Mouse (Mus musculus) kidney, postnatal 0 days (tissue): ENCODE data around the gene Tmed9. TPM values are rescaled to one million over a fixed set of nuclear protein-coding genes. Genes with fewer than 3 reads are reported as not detected.

Experiments
- ATAC-seq: fragments of 200-750 bp; cut with Nextera tagmentation; replicated peaks from 2 replicates; pipeline ENCODE4 v1.8.0; 2017; ENCODE audit warnings: low read depth, moderate number of reproducible peaks, moderate TSS enrichment, moderate library complexity; ENCODE audit not compliant: low FRiP score
- DNase-seq: peaks from one replicate; pipeline ENCODE4 v3.0.0-alpha.2; 2016; ENCODE audit warnings: low spot score
- H3K27ac ChIP-seq: fragments of 300-500 bp; sonication (generic); 2 replicates; pipeline ENCODE4 v1.5.1; 2014; ENCODE audit warnings: mild to moderate bottlenecking
- H3K27me3 ChIP-seq: fragments of 300-500 bp; sonication (generic); 2 replicates; pipeline ENCODE4 v1.6.1; 2014; ENCODE audit warnings: low read length, mixed read lengths; ENCODE audit not compliant: insufficient read depth
- H3K36me3 ChIP-seq: fragments of 300-500 bp; sonication (generic); 2 replicates; pipeline ENCODE4 v1.6.1; 2014; ENCODE audit warnings: low read length, mixed read lengths; ENCODE audit not compliant: insufficient read depth
- H3K4me1 ChIP-seq: fragments of 300-500 bp; sonication (generic); replicated peaks from 2 replicates; pipeline ENCODE4 v1.6.1; 2014; ENCODE audit warnings: antibody characterized with exemption, low read length, mixed read lengths; ENCODE audit not compliant: insufficient read depth
- H3K4me2 ChIP-seq: fragments of 300-500 bp; sonication (generic); 2 replicates; pipeline ENCODE4 v1.6.1; 2014; ENCODE audit warnings: mild to moderate bottlenecking, low read length, moderate library complexity, mixed read lengths
- H3K4me3 ChIP-seq: fragments of 300-500 bp; sonication (generic); replicated peaks from 2 replicates; pipeline ENCODE4 v1.5.1; 2014; ENCODE audit warnings: low read depth, low read length
- H3K9ac ChIP-seq: fragments of 300-500 bp; sonication (generic); 2 replicates; pipeline ENCODE4 v1.6.1; 2014; ENCODE audit warnings: low read depth, low read length
- H3K9me3 ChIP-seq: fragments of 300-500 bp; sonication (generic); replicated peaks from 2 replicates; pipeline ENCODE4 v1.6.1; 2016; ENCODE audit warnings: low read length, inconsistent platforms, mixed read lengths
- CTCF ChIP-seq: IDR thresholded peaks from 2 replicates; pipeline ENCODE4 v1.5.1; 2016; ENCODE audit warnings: antibody characterized with exemption, low read depth, mild to moderate bottlenecking, moderate library complexity
- WGBS: fragments of 180-500 bp; shearing (Covaris S2); extraction: QIAGEN DNeasy Blood & Tissue Kit; methylation state at CpG from one replicate; pipeline ENCODE4 v1.1.7; 2014; 5-methylcytosine and 5-hydroxymethylcytosine counted together
- polyA plus RNA-seq: library from polyadenylated mRNA; unstranded; fragments of >200 nt; fragmentation: Nextera tagmentation; extraction: Ambion mirVana; gene quantifications from 2 replicates; pipeline ENCODE4 v1.2.1, GENCODE M21; 2015

The Tmed9 gene
- polyA plus RNA-seq, 1 experiment from 2014 or later, result 136 TPM

- Histone ChIP-seq H3K4me2 (no peak overlapping the region), H3K9ac (no peak overlapping the region), H3K9me3 (no peaks in the 10 kb centered on the region), H3K27ac (no peak overlapping the region), H3K4me3 (no peak overlapping the region), H3K4me1 (peaks cover 4% of the 10 kb centered on the region), H3K27me3 (no peaks in the 10 kb centered on the region), H3K36me3 (peaks cover 19% of the 10 kb centered on the region)
- 77% methylated on average over 4 of the region's 4 CpGs for WGBS
- TF ChIP-seq CTCF, result no peak
- no peak for ATAC-seq
- no peak for DNase-seq
These were observed 18.5 kb downstream of the Tmed9 start for GRCm38 (mm10) chr13:55591961-55592490.

DNA sequence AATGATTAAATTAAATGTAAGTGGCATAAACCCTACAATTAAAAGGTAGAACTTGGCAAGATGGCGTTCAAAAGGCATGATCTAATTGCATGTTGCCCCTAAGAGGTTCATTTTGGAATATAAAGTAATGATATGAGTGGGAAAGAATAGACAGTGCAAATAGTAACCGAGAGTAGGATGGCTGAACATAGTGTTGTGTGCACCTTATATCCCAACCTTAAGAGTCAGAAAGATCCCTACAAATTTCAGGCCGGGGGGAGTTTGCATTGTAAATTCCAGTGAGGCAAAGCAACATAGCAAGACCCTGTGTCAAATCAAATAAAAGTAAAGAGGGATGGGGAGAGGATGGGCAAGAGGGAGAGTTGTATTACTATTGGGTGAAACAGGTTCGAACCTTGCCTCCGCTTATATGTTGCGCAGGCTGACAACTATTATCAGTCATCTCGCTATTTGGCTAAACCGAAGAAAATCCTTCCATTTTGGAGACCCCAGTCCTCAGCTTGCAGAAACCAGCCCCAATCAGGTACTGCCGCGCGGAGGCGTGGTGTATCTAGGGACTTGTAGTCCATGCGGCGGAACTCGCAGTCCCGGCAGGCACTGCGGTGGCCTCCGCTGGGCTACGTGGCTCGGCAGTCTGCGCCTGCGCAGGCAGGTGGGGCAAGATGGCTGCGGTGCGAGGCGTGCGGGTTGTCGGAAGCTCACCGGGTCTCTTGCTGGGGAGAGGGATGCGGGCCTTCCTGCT, 19.2 kb downstream of the Tmed9 start:
- 0 out of 2 replicates have a peak overlapping the region, but pooled peaks have one; percentile 37 for H3K27ac ChIP-seq
- peak overlapping the region; percentile 73 for H3K4me2 ChIP-seq
- DNase-seq, result peak; percentile 97
- H3K4me3 ChIP-seq, result peak overlapping the region; percentile 86
- H3K4me1 ChIP-seq, result peaks cover 4% of the 10 kb centered on the region
- no peaks in the 10 kb centered on the region for H3K27me3 ChIP-seq
- peak overlapping the region; percentile 88 for H3K9ac ChIP-seq
- peak; percentile 45 for TF ChIP-seq CTCF
- no peaks in the 10 kb centered on the region for H3K9me3 ChIP-seq
- peaks cover 20% of the 10 kb centered on the region for H3K36me3 ChIP-seq
- 5% methylated on average over 29 of the region's 29 CpGs for WGBS
- ATAC-seq, result peak; percentile 96

DNA sequence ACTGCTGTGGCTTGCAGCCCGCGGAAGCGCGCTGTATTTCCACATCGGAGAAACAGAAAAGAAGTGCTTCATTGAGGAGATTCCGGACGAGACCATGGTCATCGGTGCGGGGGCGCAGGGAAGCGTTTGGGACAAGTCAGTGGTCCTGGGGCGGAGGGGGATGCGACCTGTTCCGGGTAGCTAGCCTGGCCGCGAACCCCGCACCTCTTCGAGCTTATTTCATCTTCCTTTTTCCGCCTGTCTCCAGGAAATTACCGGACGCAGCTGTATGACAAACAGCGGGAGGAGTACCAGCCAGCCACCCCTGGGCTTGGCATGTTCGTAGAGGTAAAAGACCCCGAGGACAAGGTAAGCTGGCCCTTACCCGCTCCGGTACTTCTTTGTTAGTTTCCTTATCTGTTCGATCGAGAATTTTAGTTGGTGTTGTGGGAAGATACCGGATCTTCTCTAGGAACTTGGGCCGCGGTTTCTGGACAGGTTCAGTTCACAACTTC, 19.8 kb downstream of the Tmed9 start:
- DNase-seq, result peak; percentile 20
- WGBS, result under 1% methylated on average over 30 of the region's 31 CpGs
- H3K4me1 ChIP-seq, result peaks cover 4% of the 10 kb centered on the region
- peak overlapping the region; percentile 88 for H3K9ac ChIP-seq
- peak overlapping the region; percentile 86 for H3K4me3 ChIP-seq
- H3K27ac ChIP-seq, result 0 out of 2 replicates have a peak overlapping the region, but pooled peaks have one; percentile 37
- no peaks in the 10 kb centered on the region for H3K9me3 ChIP-seq
- TF ChIP-seq CTCF, result no peak
- ATAC-seq, result peak; percentile 37
- peaks cover 24% of the 10 kb centered on the region for H3K36me3 ChIP-seq
- no peaks in the 10 kb centered on the region for H3K27me3 ChIP-seq
- peak overlapping the region; percentile 73 for H3K4me2 ChIP-seq

DNA sequence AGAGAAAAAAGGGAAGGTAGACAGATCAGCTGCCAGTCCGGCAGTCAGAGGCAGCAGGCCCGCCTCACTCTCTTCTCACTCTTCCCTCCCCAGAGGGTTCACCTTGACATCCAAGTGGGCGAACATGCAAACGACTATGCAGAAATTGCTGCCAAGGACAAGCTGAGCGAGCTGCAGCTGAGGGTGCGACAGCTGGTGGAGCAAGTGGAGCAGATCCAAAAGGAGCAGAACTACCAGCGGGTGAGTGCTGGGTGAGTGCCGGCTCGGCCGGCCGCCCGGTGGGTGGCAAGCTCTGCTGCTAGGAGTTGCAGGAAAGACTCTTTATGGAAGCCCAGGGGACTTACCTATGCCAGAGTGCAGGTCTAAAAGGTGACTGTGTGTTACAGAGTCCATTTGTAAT, 21.8 kb downstream of the Tmed9 start:
- Histone ChIP-seq H3K27ac (no peak overlapping the region), H3K9me3 (no peaks in the 10 kb centered on the region), H3K4me1 (peaks cover 4% of the 10 kb centered on the region), H3K36me3 (peaks cover 24% of the 10 kb centered on the region), H3K4me2 (no peak overlapping the region), H3K9ac (no peak overlapping the region), H3K27me3 (no peaks in the 10 kb centered on the region), H3K4me3 (no peak overlapping the region)
- WGBS, result 92% methylated on average over 12 of the region's 12 CpGs
- ATAC-seq, result no peak
- TF ChIP-seq CTCF, result no peak
- DNase-seq, result no peak

GRCm38 (mm10) chr13:55596802-55597201, 23.3 kb downstream of the Tmed9 start:
- DNase-seq (no peak), ATAC-seq (no peak)
- WGBS, result 93% methylated on average over 12 of the region's 12 CpGs
- H3K4me1 ChIP-seq, result peaks cover 4% of the 10 kb centered on the region
- no peaks in the 10 kb centered on the region for H3K27me3 ChIP-seq
- H3K4me3 ChIP-seq, result no peak overlapping the region
- H3K36me3 ChIP-seq, result peaks cover 24% of the 10 kb centered on the region
- no peaks in the 10 kb centered on the region for H3K9me3 ChIP-seq
- H3K27ac ChIP-seq, result no peak overlapping the region
- H3K9ac ChIP-seq, result no peak overlapping the region
- TF ChIP-seq CTCF, result no peak
- no peak overlapping the region for H3K4me2 ChIP-seq

GRCm38 (mm10) chr13:55599566-55600540, 26.3 kb downstream of the Tmed9 start, which contains the start of gene B4galt7:
TSS of gene B4galt7 (plus strand) at chr13:55599896.
- Histone ChIP-seq H3K4me2 (peak within 1 kb of the TSS; percentile 84), H3K4me3 (peak within 1 kb of the TSS; percentile 93), H3K27me3 (no peaks in the 10 kb centered on the region), H3K4me1 (no peaks in the 10 kb centered on the region; the same call in 1 of the 2 replicates), H3K9me3 (no peaks in the 10 kb centered on the region), H3K27ac (peak within 1 kb of the TSS; percentile 36; the same call in 1 of the 2 replicates), H3K36me3 (peaks cover 30% of the 10 kb centered on the region), H3K9ac (peak within 1 kb of the TSS; percentile 81)
- WGBS, result 8% methylated on average over 47 of the region's 51 CpGs
- DNase-seq (peak; percentile 82), ATAC-seq (peak; percentile 88)
- no peak for TF ChIP-seq CTCF
